Mouse (Mus musculus): Measurements from ENCODE around the gene Hmgcs2. TPM values are rescaled to one million over a fixed set of nuclear protein-coding genes. Genes with fewer than 3 reads are reported as not detected.

Hmgcs2 gene
- polyA plus RNA-seq, 1 experiment from 2014 or later = 754 TPM

- Histone ChIP-seq H3K4me1 (replicated peaks; ENCODE audit: control insufficient read depth, insufficient read depth, low read length) (no peaks in the 10 kb centered on the region), H3K36me3 (ENCODE audit: control insufficient read depth, insufficient read depth) (no peaks in the 10 kb centered on the region), H3K27ac (ENCODE audit: low read depth, low read length) (peak overlapping the region; percentile 72), H3K9me3 (ENCODE audit: control insufficient read depth) (no peaks in the 10 kb centered on the region), H3K4me2 (replicated peaks; ENCODE audit: low read depth) (no peak overlapping the region), H3K9ac (ENCODE audit: low read depth, low read length) (no peak overlapping the region), H3K4me3 (ENCODE audit: low read depth, low read length) (no peak overlapping the region), H3K27me3 (replicated peaks; ENCODE audit: control insufficient read depth, insufficient read depth, low read length) (no peaks in the 10 kb centered on the region)
- 28% methylated on average over 8 of the region's 8 CpGs for WGBS
- TF ChIP-seq CTCF (IDR thresholded peaks at IDR 0.05; ENCODE audit: low read depth) = no peak
- peak; percentile 77 for ATAC-seq
Measured at GRCm38 (mm10) chr3:98242458-98243037, 37.7 kb upstream of the Hmgcs2 start.

GRCm38 (mm10) chr3:98245892-98246291 is 34.3 kb upstream of the Hmgcs2 start:
- no peaks in the 10 kb centered on the region for H3K27me3 ChIP-seq (replicated peaks; ENCODE audit: control insufficient read depth, insufficient read depth, low read length)
- H3K4me3 ChIP-seq (ENCODE audit: low read depth, low read length) = no peak overlapping the region
- no peak overlapping the region for H3K9ac ChIP-seq (ENCODE audit: low read depth, low read length)
- H3K4me2 ChIP-seq (replicated peaks; ENCODE audit: low read depth) = no peak overlapping the region
- no peaks in the 10 kb centered on the region for H3K4me1 ChIP-seq (replicated peaks; ENCODE audit: control insufficient read depth, insufficient read depth, low read length)
- TF ChIP-seq CTCF (IDR thresholded peaks at IDR 0.05; ENCODE audit: low read depth) = no peak
- no peaks in the 10 kb centered on the region for H3K9me3 ChIP-seq (ENCODE audit: control insufficient read depth)
- H3K36me3 ChIP-seq (ENCODE audit: control insufficient read depth, insufficient read depth) = no peaks in the 10 kb centered on the region
- no peak for ATAC-seq
- peak overlapping the region; percentile 74 for H3K27ac ChIP-seq (ENCODE audit: low read depth, low read length)
- 7% methylated on average over 8 of the region's 8 CpGs for WGBS

- Histone ChIP-seq H3K27me3 (replicated peaks; ENCODE audit: control insufficient read depth, insufficient read depth, low read length) (no peaks in the 10 kb centered on the region), H3K36me3 (ENCODE audit: control insufficient read depth, insufficient read depth) (no peaks in the 10 kb centered on the region), H3K27ac (ENCODE audit: low read depth, low read length) (no peak overlapping the region; the same call in 1 of the 2 replicates), H3K4me1 (replicated peaks; ENCODE audit: control insufficient read depth, insufficient read depth, low read length) (no peaks in the 10 kb centered on the region), H3K9me3 (ENCODE audit: control insufficient read depth) (no peaks in the 10 kb centered on the region), H3K4me3 (ENCODE audit: low read depth, low read length) (no peak overlapping the region), H3K9ac (ENCODE audit: low read depth, low read length) (no peak overlapping the region), H3K4me2 (replicated peaks; ENCODE audit: low read depth) (no peak overlapping the region)
- 37% methylated on average over 7 of the region's 7 CpGs for WGBS
- no peak for ATAC-seq
- TF ChIP-seq CTCF (IDR thresholded peaks at IDR 0.05; ENCODE audit: low read depth) = no peak
Measured at GRCm38 (mm10) chr3:98246985-98247751, 33.1 kb upstream of the Hmgcs2 start.

GRCm38 (mm10) chr3:98249378-98249777 is 30.9 kb upstream of the Hmgcs2 start:
- no peaks in the 10 kb centered on the region for H3K9me3 ChIP-seq (ENCODE audit: control insufficient read depth)
- peak; percentile 88 for ATAC-seq
- no peak overlapping the region for H3K4me3 ChIP-seq (ENCODE audit: low read depth, low read length)
- no peak overlapping the region for H3K4me2 ChIP-seq (replicated peaks; ENCODE audit: low read depth)
- WGBS = 42% methylated on average over 2 of the region's 2 CpGs
- H3K36me3 ChIP-seq (ENCODE audit: control insufficient read depth, insufficient read depth) = no peaks in the 10 kb centered on the region
- peak overlapping the region; percentile 84 for H3K27ac ChIP-seq (ENCODE audit: low read depth, low read length)
- no peaks in the 10 kb centered on the region for H3K27me3 ChIP-seq (replicated peaks; ENCODE audit: control insufficient read depth, insufficient read depth, low read length)
- peaks cover 4% of the 10 kb centered on the region; the same call in 1 of the 2 replicates for H3K4me1 ChIP-seq (replicated peaks; ENCODE audit: control insufficient read depth, insufficient read depth, low read length)
- peak; percentile 18; the same call in 1 of the 2 replicates for TF ChIP-seq CTCF (IDR thresholded peaks at IDR 0.05; ENCODE audit: low read depth)
- H3K9ac ChIP-seq (ENCODE audit: low read depth, low read length) = no peak overlapping the region

- H3K4me1 ChIP-seq (replicated peaks; ENCODE audit: control insufficient read depth, insufficient read depth, low read length) = peaks cover 9% of the 10 kb centered on the region; the same call in 1 of the 2 replicates
- H3K9ac ChIP-seq (ENCODE audit: low read depth, low read length) = no peak overlapping the region
- H3K4me3 ChIP-seq (ENCODE audit: low read depth, low read length) = no peak overlapping the region
- H3K27ac ChIP-seq (ENCODE audit: low read depth, low read length) = peak overlapping the region; percentile 84
- H3K4me2 ChIP-seq (replicated peaks; ENCODE audit: low read depth) = no peak overlapping the region
- no peaks in the 10 kb centered on the region for H3K9me3 ChIP-seq (ENCODE audit: control insufficient read depth)
- peak; percentile 48 for ATAC-seq
- no peaks in the 10 kb centered on the region for H3K36me3 ChIP-seq (ENCODE audit: control insufficient read depth, insufficient read depth)
- no peaks in the 10 kb centered on the region for H3K27me3 ChIP-seq (replicated peaks; ENCODE audit: control insufficient read depth, insufficient read depth, low read length)
- TF ChIP-seq CTCF (IDR thresholded peaks at IDR 0.05; ENCODE audit: low read depth) = no peak
- WGBS = 57% methylated on average over 11 of the region's 11 CpGs
Measured at GRCm38 (mm10) chr3:98249833-98250448, 30.3 kb upstream of the Hmgcs2 start.

- Histone ChIP-seq H3K27me3 (replicated peaks; ENCODE audit: control insufficient read depth, insufficient read depth, low read length) (no peaks in the 10 kb centered on the region), H3K36me3 (ENCODE audit: control insufficient read depth, insufficient read depth) (no peaks in the 10 kb centered on the region), H3K9me3 (ENCODE audit: control insufficient read depth) (no peaks in the 10 kb centered on the region), H3K4me1 (replicated peaks; ENCODE audit: control insufficient read depth, insufficient read depth, low read length) (peaks cover 9% of the 10 kb centered on the region; the same call in 1 of the 2 replicates), H3K27ac (ENCODE audit: low read depth, low read length) (peak overlapping the region; percentile 73), H3K4me2 (replicated peaks; ENCODE audit: low read depth) (no peak overlapping the region), H3K4me3 (ENCODE audit: low read depth, low read length) (no peak overlapping the region), H3K9ac (ENCODE audit: low read depth, low read length) (no peak overlapping the region)
- ATAC-seq = peak; percentile 41
- no peak for TF ChIP-seq CTCF (IDR thresholded peaks at IDR 0.05; ENCODE audit: low read depth)
- WGBS = 60% methylated on average over 2 of the region's 3 CpGs
Measured at GRCm38 (mm10) chr3:98254059-98254458, 26.2 kb upstream of the Hmgcs2 start.

Data from intestine, postnatal 0 days (tissue).